Mouse (Mus musculus): ENCODE results near the gene Josd1. TPM values are rescaled to one million over a fixed set of nuclear protein-coding genes. Genes with fewer than 3 reads are reported as not detected.

Gene Josd1
- total and polyA plus RNA-seq, 3 experiments, result 30.1 to 48.3 (median 34.9) TPM

DNA sequence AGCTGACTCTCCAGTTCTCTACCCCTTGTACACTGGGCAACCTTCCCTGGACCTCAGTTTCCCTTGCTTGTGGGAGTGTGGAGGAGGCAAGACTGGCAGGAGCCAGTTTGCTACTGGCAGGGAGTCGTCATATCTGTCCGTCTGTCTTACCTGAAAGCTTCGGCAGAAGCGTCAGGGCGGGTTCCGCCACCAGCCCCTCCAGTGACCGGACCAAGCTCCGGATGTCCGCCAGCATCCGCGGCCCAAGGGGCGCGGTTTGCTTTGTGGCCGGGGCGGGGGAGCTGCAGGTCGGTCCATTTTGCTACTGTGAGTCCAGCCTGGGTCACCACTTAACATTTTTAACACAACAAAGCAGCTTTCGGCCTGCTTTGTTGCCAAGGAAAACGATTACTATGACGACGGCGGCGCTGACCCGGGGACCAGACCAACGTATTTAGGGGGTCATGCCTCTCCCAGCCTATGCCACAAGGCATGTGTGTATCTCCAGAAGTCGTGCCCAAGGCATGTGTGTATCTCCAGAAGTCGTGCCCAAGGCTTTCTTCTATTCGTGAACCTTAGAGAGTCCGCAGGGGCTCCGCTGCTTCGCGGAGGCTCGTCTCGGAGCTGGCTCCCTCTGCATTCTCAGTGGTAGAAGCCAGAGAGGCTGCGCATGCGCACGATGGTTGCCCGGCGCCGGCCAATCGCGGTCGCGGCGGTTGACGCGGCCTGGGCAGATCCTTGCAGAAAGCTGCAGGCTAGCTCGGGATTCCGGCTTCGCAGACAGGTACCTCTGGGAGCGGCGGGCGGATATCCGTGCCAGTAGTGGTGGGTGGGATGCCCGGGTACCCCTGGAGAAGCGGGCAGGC lies 29.0 kb downstream of the Josd1 start, which contains the start of the genes Fam227a and Cby1:
Gene Fam227a (minus strand): TSS at position 426 of the 845 bp plus-strand sequence.
Gene Cby1 (plus strand): TSS at position 669 of the 845 bp plus-strand sequence.
- H3K27ac ChIP-seq (ENCODE audit: insufficient read depth, low read depth), result peak within 1 kb of the TSS; percentile 48; the same call in 1 of the 2 replicates
- no peaks in the 10 kb centered on the region for H3K27me3 ChIP-seq (replicated peaks)
- 0 out of 2 replicates have a peak, but pooled peaks have one; percentile 14 for TF ChIP-seq TBP (conservative IDR thresholded peaks at IDR 0.05; ENCODE audit: low read depth, low read length)
- TF ChIP-seq NELFE (IDR thresholded peaks at IDR 0.05; ENCODE audit: low read depth, low read length), result peak; percentile 66
- TF ChIP-seq MXI1 (IDR thresholded peaks at IDR 0.05; ENCODE audit: low read depth, low read length), result peak; percentile 72; the same call in 1 of the 2 replicates
- peak; percentile 75; the same call in 1 of the 2 replicates for TF ChIP-seq POLR2A (IDR thresholded peaks at IDR 0.05; ENCODE audit: low read depth, low read length)
- no peak; the same call in 1 of the 2 replicates for TF ChIP-seq MAX (IDR thresholded peaks at IDR 0.05; ENCODE audit: low read length)
- TF ChIP-seq JUND (conservative IDR thresholded peaks at IDR 0.05; ENCODE audit: low read depth, low read length), result no peak
- peak; percentile 100 for TF ChIP-seq NRF1 (IDR thresholded peaks at IDR 0.05; ENCODE audit: low read depth, low read length)
- TF ChIP-seq ZMIZ1 (IDR thresholded peaks at IDR 0.05; ENCODE audit: low read depth, low read length), result peak; percentile 53; the same call in 1 of the 2 replicates
- 0 out of 2 replicates have a peak, but pooled peaks have one; percentile 13 for TF ChIP-seq ELF1 (IDR thresholded peaks at IDR 0.05; ENCODE audit: low read depth, low read length)
- peak; percentile 99 for TF ChIP-seq CHD1 (IDR thresholded peaks at IDR 0.05; ENCODE audit: low read depth, low read length)
- peak; percentile 77 for TF ChIP-seq TCF12 (IDR thresholded peaks at IDR 0.05; ENCODE audit: low read depth, low read length)
- TF ChIP-seq SIN3A (IDR thresholded peaks at IDR 0.05; ENCODE audit: low read length), result peak; percentile 95
- TF ChIP-seq UBTF (IDR thresholded peaks at IDR 0.05; ENCODE audit: low read depth, low read length), result no peak
- peak; percentile 60 for TF ChIP-seq HCFC1 (IDR thresholded peaks at IDR 0.05; ENCODE audit: low read depth, low read length)
- peak within 1 kb of the TSS; percentile 67 to 87 (median 78) for H3K4me3 ChIP-seq (replicated peaks in 1 of 3; ENCODE audit: low read depth in 2 of 3, low read length in 2 of 3, poor library complexity in 1 of 3)
- peak; percentile 87 for DNase-seq (ENCODE audit: extremely low read depth)
- peak within 1 kb of the TSS; percentile 50 for H3K9ac ChIP-seq (ENCODE audit: insufficient read depth, low read depth)
- H3K4me2 ChIP-seq (ENCODE audit: insufficient read depth, low read depth, poor library complexity, severe bottlenecking), result peak within 1 kb of the TSS; percentile 86
- H3K36me3 ChIP-seq (replicated peaks in 1 of 2; ENCODE audit: control insufficient read depth in 1 of 2, insufficient read depth in 1 of 2, low read length in 1 of 2), result peaks cover 5 to 16% of the 10 kb centered on the region in 2 experiments
- in situ Hi-C loops (cut with MboI; ENCODE audit: low pct_ligation_motif_present, low pct_unique_long_range_greater_than_20kb, low sequenced_read_pairs) (no loop called here), dilution Hi-C loops (cut with MboI; ENCODE audit: extremely low pct_ligation_motif_present, extremely low pct_unique_long_range_greater_than_20kb, low sequenced_read_pairs) (no loop called here)
- peaks cover 7% of the 10 kb centered on the region for H3K9me3 ChIP-seq (replicated peaks; ENCODE audit: low read length)
- H3K79me2 ChIP-seq (replicated peaks; ENCODE audit: control insufficient read depth, extremely low read depth, insufficient read depth, poor library complexity, severe bottlenecking), result no peaks in the 10 kb centered on the region
- H3K4me1 ChIP-seq (ENCODE audit: control insufficient read depth in 1 of 2, insufficient read depth in 2 of 2), result peaks cover under 1 to 11% of the 10 kb centered on the region in 2 experiments; a peak in 3 of 4 replicates

DNA sequence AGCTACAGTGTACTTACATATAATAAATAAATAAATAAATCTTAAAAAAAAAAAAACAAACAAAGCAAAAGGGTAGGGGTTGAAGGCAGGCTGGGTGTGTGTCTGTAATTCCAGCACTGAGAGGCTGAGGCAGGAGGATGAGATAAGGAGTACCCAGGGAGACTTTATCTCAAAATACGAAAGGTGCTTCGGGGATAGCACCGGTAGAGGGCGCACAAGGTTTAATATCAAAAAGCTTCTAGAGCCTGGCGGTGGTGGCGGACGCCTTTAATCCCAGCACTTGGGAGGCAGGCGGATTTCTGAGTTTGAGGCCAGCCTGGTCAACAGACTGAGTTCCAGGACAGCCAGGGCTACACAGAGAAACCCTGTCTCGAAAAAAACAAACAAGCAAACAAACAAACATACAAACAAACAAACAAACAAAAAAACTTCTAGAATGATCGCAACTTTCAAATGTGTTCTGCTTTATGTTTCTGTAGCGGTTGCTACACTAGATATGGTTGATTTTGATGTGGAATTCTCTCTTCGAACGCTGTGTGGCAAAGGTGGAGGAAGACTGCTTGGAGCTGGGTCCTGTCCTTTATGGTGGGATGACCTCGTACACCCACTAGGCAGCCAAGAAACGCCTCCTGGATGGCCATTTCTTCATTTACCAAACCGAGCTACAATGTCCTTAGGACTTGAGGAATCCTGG lies 29.7 kb downstream of the Josd1 start:
- Histone ChIP-seq H3K27ac (ENCODE audit: insufficient read depth, low read depth) (no peak overlapping the region), H3K36me3 (replicated peaks in 1 of 2; ENCODE audit: control insufficient read depth in 1 of 2, insufficient read depth in 1 of 2, low read length in 1 of 2) (peaks cover 4 to 11% of the 10 kb centered on the region in 2 experiments), H3K4me2 (ENCODE audit: insufficient read depth, low read depth, poor library complexity, severe bottlenecking) (peak overlapping the region; percentile 74), H3K4me3 (replicated peaks in 1 of 3; ENCODE audit: low read depth in 2 of 3, low read length in 2 of 3, poor library complexity in 1 of 3) (peak overlapping the region; percentile 67 to 87 (median 78)), H3K9me3 (replicated peaks; ENCODE audit: low read length) (peaks cover 7% of the 10 kb centered on the region), H3K79me2 (replicated peaks; ENCODE audit: control insufficient read depth, extremely low read depth, insufficient read depth, poor library complexity, severe bottlenecking) (no peaks in the 10 kb centered on the region), H3K4me1 (ENCODE audit: control insufficient read depth in 1 of 2, insufficient read depth in 2 of 2) (peaks cover 3 to 11% of the 10 kb centered on the region in 2 experiments; a peak in 3 of 4 replicates), H3K9ac (ENCODE audit: insufficient read depth, low read depth) (peak overlapping the region; percentile 50; the same call in 1 of the 2 replicates), H3K27me3 (replicated peaks) (no peaks in the 10 kb centered on the region)
- dilution Hi-C loops (cut with MboI; ENCODE audit: extremely low pct_ligation_motif_present, extremely low pct_unique_long_range_greater_than_20kb, low sequenced_read_pairs), result no loop called here
- TF ChIP-seq RAD21 (IDR thresholded peaks at IDR 0.05; ENCODE audit: low read depth, low read length) (peak; percentile 54), CTCF (conservative IDR thresholded peaks at IDR 0.05 in 1 of 2, IDR thresholded peaks at IDR 0.05 in 1 of 2; ENCODE audit: low read depth in 2 of 2, low read length in 2 of 2) (peak; percentile 39 to 75; a peak in 3 of 4 replicates), ETS1 (conservative IDR thresholded peaks at IDR 0.05; ENCODE audit: low read depth, low read length) (no peak), SMC3 (IDR thresholded peaks at IDR 0.05; ENCODE audit: low read depth, low read length) (peak; percentile 29)
- in situ Hi-C loops (cut with MboI; ENCODE audit: low pct_ligation_motif_present, low pct_unique_long_range_greater_than_20kb, low sequenced_read_pairs), result no loop called here
- DNase-seq (ENCODE audit: extremely low read depth), result peak; percentile 88

Measured in CH12.LX (cell line).